ENCODE assay signal across 29 mouse cellular contexts in the genomic region with DNA sequence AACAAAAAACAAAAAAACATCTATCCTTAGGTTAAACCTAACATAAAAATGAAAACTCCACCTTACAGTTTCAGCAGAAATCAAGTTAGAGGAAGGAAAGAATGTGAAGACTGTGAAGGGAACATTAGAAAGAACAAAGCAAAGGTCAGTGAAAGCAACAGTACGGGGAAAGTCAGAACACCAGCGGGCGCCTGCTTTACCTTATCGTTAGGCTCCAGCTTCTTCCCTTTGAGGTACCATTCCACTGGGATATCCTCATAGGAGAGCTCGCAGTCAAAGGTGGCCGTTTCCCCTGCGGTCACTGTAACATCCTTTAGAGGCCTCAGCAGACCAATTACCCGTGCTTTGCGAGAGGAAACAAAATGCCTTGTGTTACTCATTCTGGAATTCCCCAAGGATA.
A peak's percentile ranks its signal among the peaks of the same experiment; 100 is the strongest.
DNase-seq lines count a peak whose midpoint lies in the region; ATAC-seq and TF ChIP-seq lines count a peak whose summit lies in the region.
"Had no signal": no experiment of that assay in that cellular context is flagged by ENCODE, and none has a peak within 500 bp of the region (broad histone marks: within the 10 kb centered on the region; RNA-seq: fewer than 3 reads in every experiment).

No protein-coding gene starts in this region.

- no peaks in the 10 kb centered on the region for H3K9me3 ChIP-seq in heart, embryonic 11.5 days (replicated peaks; ENCODE audit: control insufficient read depth, low read length)
- H3K9me3 ChIP-seq in heart, embryonic 16.5 days (replicated peaks; ENCODE audit: control insufficient read depth, low read length): no peaks in the 10 kb centered on the region
- no peaks in the 10 kb centered on the region for H3K9me3 ChIP-seq in ES-E14 (ENCODE audit: control insufficient read depth, insufficient read depth, low read depth, low read length)
- H3K9me3 ChIP-seq: embryonic facial prominence, embryonic 10.5 days; embryonic facial prominence, embryonic 15.5 days; forebrain, embryonic 12.5 days; hindbrain, embryonic 12.5 days; limb, embryonic 10.5 days; limb, embryonic 15.5 days; liver, embryonic 13.5 days had no signal

- peak overlapping the region; percentile 51 for H3K4me2 ChIP-seq in heart, embryonic 11.5 days
- H3K4me2 ChIP-seq in heart, embryonic 16.5 days (ENCODE audit: low read depth, low read length): peak overlapping the region; percentile 47
- H3K4me2 ChIP-seq: embryonic facial prominence, embryonic 15.5 days; forebrain, embryonic 12.5 days; hindbrain, embryonic 12.5 days; limb, embryonic 15.5 days; liver, embryonic 13.5 days had no signal

- no peaks in the 10 kb centered on the region for H3K27me3 ChIP-seq in heart, embryonic 11.5 days (ENCODE audit: control insufficient read depth, insufficient read depth, low read length)
- H3K27me3 ChIP-seq in heart, embryonic 16.5 days (ENCODE audit: control insufficient read depth, insufficient read depth, low read length): no peaks in the 10 kb centered on the region
- H3K27me3 ChIP-seq: embryonic facial prominence, embryonic 15.5 days; forebrain, embryonic 12.5 days; hindbrain, embryonic 12.5 days; limb, embryonic 15.5 days; liver, embryonic 13.5 days had no signal

- peak overlapping the region; percentile 78 for H3K9ac ChIP-seq in heart, embryonic 11.5 days (ENCODE audit: low read depth, low read length)
- peak overlapping the region; percentile 65 for H3K9ac ChIP-seq in heart, embryonic 16.5 days (ENCODE audit: low read length)
- peak overlapping the region; percentile 57; the same call in 1 of the 2 replicates for H3K9ac ChIP-seq in ES-E14 (ENCODE audit: insufficient read depth, low read depth, low read length, poor library complexity, severe bottlenecking)
- H3K9ac ChIP-seq: embryonic facial prominence, embryonic 15.5 days; forebrain, embryonic 12.5 days; forebrain, postnatal 0 days; hindbrain, embryonic 12.5 days; limb, embryonic 15.5 days; liver, embryonic 13.5 days had no signal

- no peak for ATAC-seq in heart, embryonic 11.5 days (replicated peaks; ENCODE audit: insufficient number of reproducible peaks, low FRiP score, low TSS enrichment)
- ATAC-seq in heart, embryonic 16.5 days (replicated peaks; ENCODE audit: extremely low read depth, insufficient read depth, low FRiP score): no peak
- ATAC-seq: forebrain, postnatal 0 days; intestine, embryonic 16.5 days; lung, postnatal 0 days had no signal

- peaks cover 10% of the 10 kb centered on the region for H3K36me3 ChIP-seq in heart, embryonic 11.5 days (ENCODE audit: control insufficient read depth, insufficient read depth, low read length)
- peaks cover 35% of the 10 kb centered on the region for H3K36me3 ChIP-seq in heart, embryonic 16.5 days (ENCODE audit: control insufficient read depth, insufficient read depth)
- H3K36me3 ChIP-seq in ES-E14 (ENCODE audit: control insufficient read depth, insufficient read depth, low read length, poor library complexity, severe bottlenecking): no peaks in the 10 kb centered on the region
- H3K36me3 ChIP-seq: embryonic facial prominence, embryonic 10.5 days; embryonic facial prominence, embryonic 15.5 days; forebrain, embryonic 12.5 days; hindbrain, embryonic 12.5 days; limb, embryonic 10.5 days; limb, embryonic 15.5 days; liver, embryonic 13.5 days had no signal

- 39% methylated on average over 9 of the region's 9 CpGs for WGBS in heart, embryonic 11.5 days (ENCODE audit: insufficient replicate concordance)
- WGBS in heart, embryonic 16.5 days: 33% methylated on average over 9 of the region's 9 CpGs

- DNase-seq in heart, adult 8-10 months (ENCODE audit: low spot score): no peak
- DNase-seq in heart, postnatal 36 days: no peak
- DNase-seq in ES-E14 (ENCODE audit: low read depth, low spot score): no peak
- DNase-seq in retina, embryonic 14.5 days (ENCODE audit: low spot score): no peak
- DNase-seq in adrenal gland, postnatal 4 days (ENCODE audit: low spot score in 2 of 2): no peak
- DNase-seq: adrenal gland, adult 8-10 months; B cell, adult 2 months; cerebellum, adult 8-10 months; cerebellum, postnatal 25 days; forebrain, postnatal 0 days; kidney, adult 8-10 months; layer of hippocampus, postnatal 36 days; liver, embryonic 13.5 days; lung, adult 18-20 months; midbrain, embryonic 14.5 days; retina, postnatal 1 day; right cerebral cortex, postnatal 14 days had no signal

- in situ Hi-C loops in ES-E14 (cut with MboI; ENCODE audit: low sequenced_read_pairs in 2 of 2, unreplicated experiment in 2 of 2): no loop called here

- peaks cover 8% of the 10 kb centered on the region; the same call in 1 of the 2 replicates for H3K4me1 ChIP-seq in heart, embryonic 11.5 days (ENCODE audit: control insufficient read depth, insufficient read depth, low read length)
- H3K4me1 ChIP-seq in heart, embryonic 16.5 days (ENCODE audit: control insufficient read depth, insufficient read depth, low read length): peaks cover 11% of the 10 kb centered on the region
- H3K4me1 ChIP-seq in ES-E14 (ENCODE audit: control insufficient read depth in 2 of 2, insufficient read depth in 2 of 2, low read length in 2 of 2, poor library complexity in 1 of 2): peaks cover 14 to 17% of the 10 kb centered on the region in 2 experiments
- H3K4me1 ChIP-seq: embryonic facial prominence, embryonic 10.5 days; embryonic facial prominence, embryonic 15.5 days; forebrain, embryonic 12.5 days; hindbrain, embryonic 12.5 days; limb, embryonic 10.5 days; limb, embryonic 15.5 days; liver, embryonic 13.5 days had no signal

- peak overlapping the region; percentile 48 for H3K4me3 ChIP-seq in heart, embryonic 11.5 days (ENCODE audit: low read depth, low read length)
- H3K4me3 ChIP-seq in heart, embryonic 16.5 days (ENCODE audit: low read length): peak overlapping the region; percentile 60
- peak overlapping the region; percentile 15 to 29; a peak in 2 of 4 replicates for H3K4me3 ChIP-seq in ES-E14 (ENCODE audit: insufficient read depth in 1 of 2, low read depth in 1 of 2, low read length in 2 of 2, poor library complexity in 1 of 2, severe bottlenecking in 1 of 2)
- H3K4me3 ChIP-seq: embryonic facial prominence, embryonic 10.5 days; embryonic facial prominence, embryonic 15.5 days; forebrain, embryonic 12.5 days; hindbrain, embryonic 12.5 days; limb, embryonic 10.5 days; limb, embryonic 15.5 days; liver, embryonic 13.5 days had no signal

- intact Hi-C loops in heart, postnatal 36 days (cut with DNase I): no loop called here

- peak overlapping the region; percentile 97 for H3K27ac ChIP-seq in heart, embryonic 11.5 days (ENCODE audit: low read depth, low read length)
- H3K27ac ChIP-seq in heart, embryonic 16.5 days (ENCODE audit: low read length): peak overlapping the region; percentile 94
- H3K27ac ChIP-seq in ES-E14 (ENCODE audit: insufficient read depth, low read depth, low read length, poor library complexity, severe bottlenecking): peak overlapping the region; percentile 91; the same call in 1 of the 2 replicates
- H3K27ac ChIP-seq: embryonic facial prominence, embryonic 10.5 days; embryonic facial prominence, embryonic 15.5 days; forebrain, embryonic 12.5 days; hindbrain, embryonic 12.5 days; kidney, postnatal 0 days; limb, embryonic 10.5 days; limb, embryonic 15.5 days; liver, embryonic 13.5 days; macrophage had no signal

TF ChIP-seq in ES-E14, 5 proteins besides CTCF, POLR2A, EP300 and RAD21:
- no peak for TF ChIP-seq ZC3H11A (IDR thresholded peaks at IDR 0.05; ENCODE audit: borderline replicate concordance, low read depth, low read length)
- no peak for TF ChIP-seq HCFC1 (IDR thresholded peaks at IDR 0.05; ENCODE audit: borderline replicate concordance, insufficient read depth, low read length)
- TF ChIP-seq MAFK (IDR thresholded peaks at IDR 0.05; ENCODE audit: insufficient read depth, low read depth, low read length): no peak
- TF ChIP-seq CHD2 (IDR thresholded peaks at IDR 0.05; ENCODE audit: low read depth, low read length): no peak
- TF ChIP-seq ZNF384 (IDR thresholded peaks at IDR 0.05; ENCODE audit: low read depth, low read length): no peak
